Comparison of ENCODE assay signal across 8 mouse cellular contexts in genomic region chr13:24830756-24831352, GRCm38 (mm10). TPM values are rescaled to one million over a fixed set of nuclear protein-coding genes. Genes with fewer than 3 reads are reported as not detected.
A peak's percentile ranks its signal among the peaks of the same experiment; 100 is the strongest.
DNase-seq lines count a peak whose midpoint lies in the region; ATAC-seq and TF ChIP-seq lines count a peak whose summit lies in the region.

No protein-coding gene starts in this region.

- peak overlapping the region; percentile 94 for H3K9ac ChIP-seq in intestine, postnatal 0 days (ENCODE audit: low read depth, low read length)
- peak overlapping the region; percentile 83 for H3K9ac ChIP-seq in midbrain, embryonic 16.5 days (ENCODE audit: low read depth, low read length)

- peak overlapping the region; percentile 99 for H3K4me3 ChIP-seq in cerebellum, adult 2 months (replicated peaks; ENCODE audit: insufficient read depth, low read depth, low read length)
- peak overlapping the region; percentile 96 for H3K4me3 ChIP-seq in intestine, postnatal 0 days (ENCODE audit: low read depth, low read length)
- H3K4me3 ChIP-seq in midbrain, embryonic 16.5 days (ENCODE audit: low read depth, low read length): peak overlapping the region; percentile 61

- no peaks in the 10 kb centered on the region for H3K9me3 ChIP-seq in intestine, postnatal 0 days (ENCODE audit: control insufficient read depth)
- no peaks in the 10 kb centered on the region for H3K9me3 ChIP-seq in midbrain, embryonic 16.5 days (replicated peaks; ENCODE audit: control insufficient read depth, low read length, poor library complexity, severe bottlenecking)

- H3K36me3 ChIP-seq in intestine, postnatal 0 days (ENCODE audit: control insufficient read depth, insufficient read depth): 0 out of 2 replicates have a peak, but pooled peaks cover 3% of the 10 kb centered on the region
- H3K36me3 ChIP-seq in midbrain, embryonic 16.5 days (ENCODE audit: control insufficient read depth, insufficient read depth, low read length): no peaks in the 10 kb centered on the region

- ATAC-seq in erythroblast, adult 5-6 weeks (replicated peaks; ENCODE audit: low FRiP score, poor library complexity, severe bottlenecking): peak; percentile 51
- no peak for ATAC-seq in intestine, postnatal 0 days
- ATAC-seq in midbrain, embryonic 16.5 days: no peak

- peak overlapping the region; percentile 89 for H3K4me2 ChIP-seq in intestine, postnatal 0 days (replicated peaks; ENCODE audit: low read depth)
- H3K4me2 ChIP-seq in midbrain, embryonic 16.5 days (ENCODE audit: low read length): peak overlapping the region; percentile 65

- TF ChIP-seq CTCF in cerebellum, adult 2 months (IDR thresholded peaks at IDR 0.05; ENCODE audit: borderline replicate concordance, insufficient read depth, low read depth, low read length): no peak
- TF ChIP-seq CTCF in intestine, postnatal 0 days (IDR thresholded peaks at IDR 0.05; ENCODE audit: low read depth): no peak

- H3K4me1 ChIP-seq in cerebellum, adult 2 months (ENCODE audit: control insufficient read depth, insufficient read depth, low read length): peaks cover 2% of the 10 kb centered on the region; the same call in 1 of the 2 replicates
- no peaks in the 10 kb centered on the region for H3K4me1 ChIP-seq in intestine, postnatal 0 days (replicated peaks; ENCODE audit: control insufficient read depth, insufficient read depth, low read length)
- H3K4me1 ChIP-seq in midbrain, embryonic 16.5 days (ENCODE audit: control insufficient read depth, insufficient read depth, low read length): peaks cover 24% of the 10 kb centered on the region

- H3K27me3 ChIP-seq in cerebellum, adult 2 months (ENCODE audit: control insufficient read depth, insufficient read depth, low read length): no peaks in the 10 kb centered on the region
- H3K27me3 ChIP-seq in intestine, postnatal 0 days (replicated peaks; ENCODE audit: control insufficient read depth, insufficient read depth, low read length): no peaks in the 10 kb centered on the region
- no peaks in the 10 kb centered on the region for H3K27me3 ChIP-seq in midbrain, embryonic 16.5 days (ENCODE audit: control insufficient read depth, insufficient read depth, low read depth, low read length)

- peak overlapping the region; percentile 84 for H3K27ac ChIP-seq in cerebellum, adult 2 months (ENCODE audit: insufficient read depth, low read length)
- H3K27ac ChIP-seq in intestine, postnatal 0 days (ENCODE audit: low read depth, low read length): peak overlapping the region; percentile 93
- peak overlapping the region; percentile 56 for H3K27ac ChIP-seq in midbrain, embryonic 16.5 days (ENCODE audit: low read length)

- intact Hi-C loops in left cerebral cortex, postnatal 25 days (cut with DNase I): loop anchor here (1.0 to 2.0 kb wide), 2 partner anchors 14 to 30 kb away; partner anchors contain the start of genes BC005537 and D130043K22Rik

- peak in 1 of 2 experiments; percentile 25 for DNase-seq in cerebellum, adult 2 months
- DNase-seq in cerebellum, adult 9-10 months: no peak
- DNase-seq in CD4-positive, CD25-positive, alpha-beta regulatory T cell, adult 2 months (ENCODE audit: low read depth, low spot score): peak; percentile 47
- DNase-seq in left cerebral cortex, postnatal 25 days (ENCODE audit: low spot score in 2 of 2): no peak
- DNase-seq in layer of hippocampus, postnatal 36 days: no peak

- whole genome bisulfite sequencing in cerebellum, adult 2 months: under 1% methylated on average over 20 of the region's 20 CpGs
- 1% methylated on average over 20 of the region's 20 CpGs for WGBS in intestine, postnatal 0 days
- WGBS in midbrain, embryonic 16.5 days: 2% methylated on average over 20 of the region's 20 CpGs

- no peak for TF ChIP-seq POLR2A in cerebellum, adult 2 months (IDR thresholded peaks at IDR 0.05; ENCODE audit: borderline replicate concordance, insufficient read depth, low read length)

RNA-seq across cellular contexts. Expression of gene Acot13, which starts 0.5 kb away (rescaled TPM):
- 150 and 152 TPM in 2 replicates for polyA plus RNA-seq in cerebellum, adult 2 months (2012; rRNA removed)
- 27.8 and 32.5 TPM in 2 replicates for total RNA-seq in erythroblast, adult 5-6 weeks (2015; ENCODE audit: low replicate concordance)
- 12.4 and 17.3 TPM in 2 replicates for total RNA-seq in erythroblast, adult 5-6 weeks (2017; ENCODE audit: low replicate concordance)
- 183 and 185 TPM in 2 replicates for polyA plus RNA-seq in intestine, postnatal 0 days (2015; fragmentation: Nextera tagmentation; extraction: Ambion mirVana)
- 49.6 and 53.3 TPM in 2 replicates for polyA plus RNA-seq in midbrain, embryonic 16.5 days (2015; fragmentation: Nextera tagmentation; extraction: Ambion mirVana)
- total RNA-seq in left cerebral cortex, postnatal 25 days (2021): 10 to 100 TPM; 72.3 to 79.9 TPM
- total RNA-seq in layer of hippocampus, postnatal 36 days (2021): 100 to 1,000 TPM; 109 to 111 TPM

RNA-seq across cellular contexts. Expression of gene Tdp2, which starts 0.6 kb away (rescaled TPM):
- 43.4 and 46.3 TPM in 2 replicates for polyA plus RNA-seq in cerebellum, adult 2 months (2012; rRNA removed)
- total RNA-seq in erythroblast, adult 5-6 weeks (2015; ENCODE audit: low replicate concordance): 16.3 and 25.7 TPM in 2 replicates
- 16.3 and 17.6 TPM in 2 replicates for total RNA-seq in erythroblast, adult 5-6 weeks (2017; ENCODE audit: low replicate concordance)
- polyA plus RNA-seq in intestine, postnatal 0 days (2015; fragmentation: Nextera tagmentation; extraction: Ambion mirVana): 37.6 and 39.0 TPM in 2 replicates
- 26.5 and 32.0 TPM in 2 replicates for polyA plus RNA-seq in midbrain, embryonic 16.5 days (2015; fragmentation: Nextera tagmentation; extraction: Ambion mirVana)
- total RNA-seq in left cerebral cortex, postnatal 25 days (2021): 10 to 100 TPM; 17.9 to 20.8 TPM
- 10 to 100 TPM; 20.9 to 23.7 TPM for total RNA-seq in layer of hippocampus, postnatal 36 days (2021)

RNA-seq across cellular contexts. Expression of gene D130043K22Rik, which starts 14.1 kb away (rescaled TPM):
- polyA plus RNA-seq in cerebellum, adult 2 months (2012; rRNA removed): 4.7 and 5.6 TPM in 2 replicates
- total RNA-seq in erythroblast, adult 5-6 weeks (2015; ENCODE audit: low replicate concordance): 0.21 TPM in 1 of 2 replicates, not detected in the other
- 0.14 and 0.34 TPM in 2 replicates for total RNA-seq in erythroblast, adult 5-6 weeks (2017; ENCODE audit: low replicate concordance)
- 1.5 and 1.6 TPM in 2 replicates for polyA plus RNA-seq in intestine, postnatal 0 days (2015; fragmentation: Nextera tagmentation; extraction: Ambion mirVana)
- polyA plus RNA-seq in midbrain, embryonic 16.5 days (2015; fragmentation: Nextera tagmentation; extraction: Ambion mirVana): 8.9 and 10.2 TPM in 2 replicates
- total RNA-seq in left cerebral cortex, postnatal 25 days (2021): 10 to 100 TPM; 29.0 to 30.8 TPM
- 10 to 100 TPM; 26.8 to 28.0 TPM for total RNA-seq in layer of hippocampus, postnatal 36 days (2021)

RNA-seq across cellular contexts. Expression of gene BC005537, which starts 29.4 kb away (rescaled TPM):
- polyA plus RNA-seq in cerebellum, adult 2 months (2012; rRNA removed): 106 and 107 TPM in 2 replicates
- 110 and 132 TPM in 2 replicates for total RNA-seq in erythroblast, adult 5-6 weeks (2015; ENCODE audit: low replicate concordance)
- total RNA-seq in erythroblast, adult 5-6 weeks (2017; ENCODE audit: low replicate concordance): 106 and 118 TPM in 2 replicates
- 15.4 and 17.5 TPM in 2 replicates for polyA plus RNA-seq in intestine, postnatal 0 days (2015; fragmentation: Nextera tagmentation; extraction: Ambion mirVana)
- 19.8 and 25.9 TPM in 2 replicates for polyA plus RNA-seq in midbrain, embryonic 16.5 days (2015; fragmentation: Nextera tagmentation; extraction: Ambion mirVana)
- 100 to 1,000 TPM; 165 to 182 TPM for total RNA-seq in left cerebral cortex, postnatal 25 days (2021)
- total RNA-seq in layer of hippocampus, postnatal 36 days (2021): 100 to 1,000 TPM; 162 to 176 TPM

Comparison
In these comparisons a context has a peak if more than half of its experiments do, and no peak if none do; other contexts are left out.
1. RNA of gene D130043K22Rik, which starts 14.1 kb away (total RNA-seq): 29.0 to 30.8 TPM in left cerebral cortex, postnatal 25 days and 26.8 to 28.0 TPM in layer of hippocampus, postnatal 36 days; 0.14 to 0.34 TPM in erythroblast, adult 5-6 weeks; every median in the first group is over 10 times any median in the second.
2. Peak in every context shown above with its lines, with median percentiles within 50 percentile points of each other: H3K27ac ChIP-seq and H3K4me3 ChIP-seq.